Mouse (Mus musculus) kidney, postnatal 36 days (tissue): ENCODE results near the gene Pprc1.

Experiments used
- DNase-seq, 2 experiments: peaks; one replicate each; pipeline ENCODE4 v3.0.0; 2021 to 2022; ENCODE audit warnings: mixed read lengths in 2 of 2

Gene Pprc1

GRCm38 (mm10) chr19:46056947-46057607 lies 12.4 kb downstream of the Pprc1 start:
- peak; percentile 85 to 92 for DNase-seq

DNA sequence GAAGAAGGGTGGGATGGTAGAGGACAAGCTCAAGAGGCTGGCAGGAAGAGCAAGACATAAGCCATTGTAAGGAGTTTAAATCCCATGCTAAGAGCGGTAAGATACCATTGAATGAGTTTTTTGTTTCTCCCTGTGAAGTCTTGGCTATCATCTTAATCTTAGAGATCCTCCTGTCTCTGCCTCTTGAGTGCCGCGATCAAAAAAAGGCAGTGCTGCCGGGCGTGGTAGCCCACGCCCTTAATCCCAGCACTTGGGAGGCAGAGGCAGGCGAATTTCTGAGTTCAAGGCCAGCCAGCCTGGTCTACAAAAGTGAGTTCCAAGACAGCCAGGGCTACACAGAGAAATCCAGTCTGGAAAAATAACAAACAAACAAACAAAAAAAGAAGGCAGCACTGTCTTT lies 13.8 kb downstream of the Pprc1 start:
- DNase-seq: no peak

GRCm38 (mm10) chr19:46060845-46061244 lies 16.2 kb downstream of the Pprc1 start:
- DNase-seq: no peak

- DNase-seq: no peak
Measured at GRCm38 (mm10) chr19:46068054-46068453, 23.4 kb downstream of the Pprc1 start.

DNA sequence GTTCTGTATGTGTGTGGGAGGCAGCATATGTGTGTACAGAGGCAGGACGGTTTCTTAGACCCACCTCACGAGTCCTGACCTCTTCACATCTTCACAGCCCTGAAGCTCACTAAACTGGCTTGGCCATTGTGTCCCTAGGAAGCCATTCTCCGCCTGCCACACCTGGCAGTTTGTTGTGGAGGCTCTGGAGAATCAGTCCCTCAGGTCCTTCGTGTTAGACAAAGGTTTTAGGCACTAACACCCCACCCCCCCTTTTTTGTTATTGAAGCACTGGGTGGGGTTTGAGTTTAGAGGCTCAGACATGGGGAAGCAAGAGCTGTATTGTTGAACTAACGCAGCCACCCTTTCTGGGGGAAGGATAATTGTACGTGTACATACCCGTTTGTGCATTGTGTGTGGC lies 28.6 kb downstream of the Pprc1 start:
- no peak for DNase-seq

DNA sequence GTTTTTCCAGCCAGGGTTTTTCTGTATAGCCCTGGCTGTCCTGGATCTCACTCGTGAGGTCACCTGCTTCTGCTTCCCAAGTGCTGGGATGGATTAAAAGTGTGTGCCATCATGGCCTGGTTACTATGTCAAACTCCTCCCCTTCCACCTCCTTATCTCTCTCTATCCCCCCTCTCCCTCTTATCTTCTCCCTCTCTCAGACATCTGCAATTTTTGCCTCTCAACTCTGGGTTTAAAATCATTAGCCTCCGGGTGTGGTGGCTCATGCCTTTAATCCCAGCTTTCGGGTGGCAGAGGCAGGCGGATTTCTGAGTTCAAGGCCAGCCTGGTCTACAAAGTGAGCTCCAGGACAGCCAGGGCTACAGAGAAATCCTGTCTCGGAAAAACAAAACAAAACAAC lies 29.6 kb downstream of the Pprc1 start:
- no peak for DNase-seq

GRCm38 (mm10) chr19:46075616-46076607 lies 31.2 kb downstream of the Pprc1 start, which contains the start of gene Nolc1:
Gene Nolc1 (plus strand): TSS chr19:46075863.
- peak; percentile 99 for DNase-seq

DNA sequence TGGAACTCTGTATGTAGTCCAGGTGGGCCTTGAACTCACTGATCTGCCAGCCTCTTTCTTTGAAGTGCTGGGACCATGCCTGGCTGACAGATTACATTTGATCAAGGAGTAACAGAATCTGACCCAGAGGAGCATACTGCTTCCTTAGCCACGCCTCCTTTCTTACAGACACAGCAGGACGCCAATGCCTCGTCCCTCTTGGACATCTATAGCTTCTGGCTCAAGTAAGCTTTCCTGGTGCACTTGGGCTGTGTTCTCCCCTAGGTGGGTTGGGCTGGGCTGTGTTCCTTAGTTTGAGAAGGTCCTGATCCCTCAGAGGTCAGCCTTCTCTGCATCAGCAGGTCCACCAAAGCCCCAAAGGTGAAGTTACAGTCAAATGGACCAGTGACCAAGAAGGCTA lies 33.8 kb downstream of the Pprc1 start:
- DNase-seq: no peak

DNA sequence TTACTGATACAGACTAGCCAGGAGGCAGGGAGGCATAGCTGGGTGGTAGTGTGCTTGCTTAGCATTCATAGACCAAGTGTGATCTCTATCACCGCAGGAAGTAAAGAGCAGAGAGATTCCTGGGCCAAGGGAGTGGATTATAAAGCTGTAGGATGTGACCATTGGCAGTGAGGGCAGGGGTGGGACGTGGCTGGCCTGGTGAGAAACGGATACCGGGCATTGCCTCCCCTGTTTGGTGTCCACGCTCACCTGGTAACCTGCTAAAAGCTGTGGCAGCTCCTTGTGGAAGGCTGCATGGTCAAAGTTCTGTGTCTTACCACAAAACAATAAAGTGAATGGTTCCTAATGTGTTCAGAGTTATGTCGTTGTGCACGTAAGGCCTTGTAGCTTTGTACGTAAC lies 40.5 kb downstream of the Pprc1 start:
- no peak for DNase-seq

DNA sequence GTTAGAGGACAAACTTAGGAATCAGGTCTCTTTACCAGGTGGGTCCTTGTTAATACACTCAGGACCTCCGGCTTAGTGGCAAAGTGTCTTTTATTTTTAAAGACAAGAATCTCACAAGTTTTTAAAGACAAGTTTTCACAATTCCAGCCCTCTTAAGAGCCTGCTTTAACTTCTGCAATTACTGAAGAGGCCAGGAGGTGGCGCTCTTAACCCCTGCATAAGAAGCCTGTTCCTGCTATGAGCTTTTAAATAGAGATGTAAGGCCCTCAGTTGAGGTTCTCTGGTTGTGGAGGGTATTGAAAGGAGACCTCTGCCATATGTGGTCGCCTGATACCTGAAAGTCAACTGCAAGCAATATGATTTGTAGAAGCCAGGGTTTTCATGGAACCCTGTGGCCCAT lies 41.7 kb downstream of the Pprc1 start:
- DNase-seq: peak; percentile 38 to 77

DNA sequence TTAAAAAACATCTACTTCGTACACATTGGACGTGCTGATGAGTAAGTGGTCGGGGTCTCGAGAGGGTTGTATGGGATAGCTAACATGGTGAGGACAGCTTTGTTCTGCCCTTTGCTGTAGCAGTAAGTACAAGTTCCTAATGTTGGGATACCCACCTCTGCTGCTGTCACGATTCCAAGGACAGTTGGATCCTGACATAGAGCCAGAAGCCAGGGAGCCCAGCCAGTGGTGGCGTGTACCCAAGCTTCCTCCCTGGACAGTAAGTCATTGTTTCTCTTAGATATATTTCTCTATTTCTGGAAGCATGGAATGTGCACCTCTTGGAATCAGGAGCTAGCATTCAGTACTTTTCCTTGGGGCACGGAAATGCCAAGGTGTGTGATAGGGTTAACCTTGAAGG lies 43.2 kb downstream of the Pprc1 start:
- DNase-seq: peak in 1 of 2 experiments; percentile 16

GRCm38 (mm10) chr19:46091641-46092040 lies 47.0 kb downstream of the Pprc1 start:
- no peak for DNase-seq

DNA sequence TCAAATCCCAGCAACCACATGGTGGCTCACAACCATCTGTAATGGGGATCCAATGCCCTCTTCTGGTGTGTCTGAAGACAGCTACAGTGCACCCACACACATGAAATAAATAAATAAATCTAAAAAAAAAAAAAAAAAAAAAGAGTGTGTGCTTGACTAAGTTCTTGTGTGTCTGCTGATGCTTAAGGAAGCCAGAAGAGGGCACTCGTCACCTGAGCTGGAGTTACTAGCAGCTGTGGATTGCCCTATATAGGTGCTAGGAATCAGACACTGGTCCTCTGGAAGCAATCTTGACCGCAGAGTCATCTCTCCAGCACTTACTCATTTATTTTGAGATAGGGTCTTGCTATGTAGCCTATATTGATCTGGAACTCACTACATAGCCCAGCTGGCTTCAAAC lies 49.5 kb downstream of the Pprc1 start:
- DNase-seq: no peak

GRCm38 (mm10) chr19:46095291-46095690 lies 50.6 kb downstream of the Pprc1 start:
- DNase-seq: no peak

DNA sequence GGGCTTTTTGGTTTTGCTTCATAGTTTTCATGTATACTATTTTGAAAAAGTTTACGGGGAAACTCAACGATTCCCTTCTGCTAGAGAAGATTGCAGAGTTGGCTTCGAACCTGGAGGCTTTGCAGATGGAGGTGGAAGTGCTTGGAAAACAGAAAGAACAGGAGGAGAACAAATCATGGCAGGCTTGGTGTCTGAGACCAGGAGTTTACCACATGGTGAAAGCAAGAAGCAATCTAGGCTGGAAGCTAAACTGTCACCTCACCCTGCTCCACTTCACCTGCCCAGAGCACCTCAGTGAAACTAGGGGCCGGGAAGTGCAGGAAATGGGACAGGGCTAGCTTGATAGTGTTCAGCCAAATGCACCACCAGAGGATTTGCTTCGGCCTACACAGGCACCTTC lies 51.7 kb downstream of the Pprc1 start:
- DNase-seq: no peak

DNA sequence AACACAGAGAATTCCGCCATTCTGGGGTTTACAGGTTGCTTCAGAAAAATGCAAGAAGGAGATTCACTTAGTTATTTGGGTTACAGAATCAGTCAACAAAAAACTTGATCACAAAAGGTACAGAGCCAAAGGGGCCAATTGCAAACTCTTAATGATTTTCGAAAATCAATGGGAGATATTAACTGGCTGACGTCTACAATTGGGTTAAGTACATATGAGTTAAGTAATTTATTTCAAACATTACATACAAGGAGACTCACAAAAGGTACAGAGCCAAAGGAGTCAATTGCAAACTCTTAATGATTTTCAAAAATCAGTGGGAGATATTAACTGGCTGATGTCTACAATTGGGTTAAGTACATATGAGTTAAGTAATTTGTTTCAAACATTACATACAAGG lies 54.9 kb downstream of the Pprc1 start:
- DNase-seq: no peak

GRCm38 (mm10) chr19:46103437-46104186 lies 58.9 kb downstream of the Pprc1 start:
- DNase-seq: no peak

DNA sequence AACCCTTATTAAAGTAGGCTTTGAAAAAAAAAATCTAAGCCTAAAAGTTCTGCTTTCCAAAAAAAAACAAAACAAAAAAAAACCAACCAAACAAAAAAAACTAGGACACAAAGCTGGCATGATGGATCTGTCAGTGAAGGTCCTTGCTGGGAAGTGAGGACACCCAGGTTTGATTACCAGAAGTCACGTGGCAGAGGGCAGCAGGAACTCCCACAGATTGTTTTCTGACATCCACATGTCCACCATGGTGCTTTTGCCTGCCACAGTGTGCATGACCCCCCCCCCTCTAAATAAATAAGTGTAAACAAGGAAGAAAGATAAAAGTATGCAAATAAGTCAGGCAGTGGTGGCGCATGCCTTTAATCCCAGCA lies 59.5 kb downstream of the Pprc1 start:
- no peak for DNase-seq

- no peak for DNase-seq
Measured at GRCm38 (mm10) chr19:46110214-46110613, 65.5 kb downstream of the Pprc1 start.

GRCm38 (mm10) chr19:46110781-46111180 lies 66.1 kb downstream of the Pprc1 start:
- no peak for DNase-seq

- DNase-seq: no peak
Measured at GRCm38 (mm10) chr19:46114617-46115016, 69.9 kb downstream of the Pprc1 start.

DNA sequence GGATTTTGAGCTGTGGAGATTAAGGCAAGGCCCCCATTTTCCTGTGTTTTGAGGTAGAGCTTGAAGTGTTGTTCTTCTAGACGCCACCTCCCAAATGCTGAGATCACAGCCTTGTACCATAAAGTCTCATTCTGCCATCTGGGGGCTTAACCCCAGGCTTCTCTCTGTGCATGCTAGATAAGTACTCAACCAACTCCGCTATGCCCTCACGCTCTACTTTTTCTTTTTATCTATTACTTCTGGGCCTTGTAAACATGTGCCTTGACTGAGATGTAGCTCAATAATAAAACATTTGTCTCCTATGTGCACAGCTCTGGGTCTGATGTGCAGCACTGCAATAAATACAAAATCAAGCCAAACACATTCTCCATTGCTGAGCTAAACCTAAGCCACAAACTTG lies 74.8 kb downstream of the Pprc1 start:
- no peak for DNase-seq

DNA sequence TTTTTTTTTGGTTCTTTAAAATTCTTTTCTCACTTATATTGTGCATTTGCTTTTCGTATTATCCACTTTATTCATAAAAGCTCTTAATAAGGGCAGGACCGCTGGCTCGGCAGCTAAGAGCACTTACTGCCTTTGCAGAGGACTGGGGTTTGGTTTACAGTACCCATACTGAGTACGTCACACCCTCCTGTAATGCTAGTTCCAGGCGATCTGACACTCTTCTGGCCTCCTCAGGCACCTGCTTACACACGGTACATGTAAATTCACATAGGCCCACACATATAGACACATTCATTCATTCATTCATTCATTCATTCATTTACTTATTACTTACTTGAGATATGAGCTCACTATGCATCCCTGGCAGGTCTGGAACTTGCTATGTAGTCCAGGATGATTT lies 76.2 kb downstream of the Pprc1 start:
- DNase-seq: no peak
